Mouse (Mus musculus): ENCODE measurements around the gene Guca1a. TPM values are rescaled to one million over a fixed set of nuclear protein-coding genes. Genes with fewer than 3 reads are reported as not detected.
A peak's percentile ranks its signal among the peaks of the same experiment; 100 is the strongest.

The Guca1a gene
- polyA plus RNA-seq, 1 experiment from 2014 or later: 6.7 TPM

- Histone ChIP-seq H3K27ac (replicated peaks) (no peak overlapping the region), H3K9me3 (ENCODE audit: control insufficient read depth, low read length) (no peaks in the 10 kb centered on the region), H3K9ac (ENCODE audit: low read length) (no peak overlapping the region), H3K4me1 (replicated peaks; ENCODE audit: control insufficient read depth, insufficient read depth) (no peaks in the 10 kb centered on the region), H3K36me3 (ENCODE audit: control insufficient read depth, insufficient read depth, low read length) (peaks cover 24% of the 10 kb centered on the region), H3K4me3 (ENCODE audit: low read depth, low read length) (no peak overlapping the region), H3K27me3 (ENCODE audit: control insufficient read depth, insufficient read depth, low read length) (no peaks in the 10 kb centered on the region), H3K4me2 (replicated peaks; ENCODE audit: low read depth) (no peak overlapping the region)
- TF ChIP-seq CTCF (IDR thresholded peaks at IDR 0.05; ENCODE audit: low read depth): no peak
- DNase-seq (ENCODE audit: low spot score): no peak
- ATAC-seq (ENCODE audit: low FRiP score, low TSS enrichment): no peak
- 84% methylated on average over 6 of the region's 6 CpGs for WGBS
Observed at GRCm38 (mm10) chr17:47373991-47374390, 26.4 kb downstream of the Guca1a start.

- Histone ChIP-seq H3K27me3 (ENCODE audit: control insufficient read depth, insufficient read depth, low read length) (no peaks in the 10 kb centered on the region), H3K36me3 (ENCODE audit: control insufficient read depth, insufficient read depth, low read length) (peaks cover 17% of the 10 kb centered on the region), H3K9ac (ENCODE audit: low read length) (no peak overlapping the region), H3K9me3 (ENCODE audit: control insufficient read depth, low read length) (no peaks in the 10 kb centered on the region), H3K27ac (replicated peaks) (no peak overlapping the region), H3K4me3 (ENCODE audit: low read depth, low read length) (no peak overlapping the region), H3K4me1 (replicated peaks; ENCODE audit: control insufficient read depth, insufficient read depth) (no peaks in the 10 kb centered on the region), H3K4me2 (replicated peaks; ENCODE audit: low read depth) (no peak overlapping the region)
- ATAC-seq (ENCODE audit: low FRiP score, low TSS enrichment) (peak; percentile 82), DNase-seq (ENCODE audit: low spot score) (peak; percentile 62)
- TF ChIP-seq CTCF (IDR thresholded peaks at IDR 0.05; ENCODE audit: low read depth) (peak; percentile 94), EP300 (optimal IDR thresholded peaks at IDR 0.05) (no peak)
- 6% methylated on average over 4 of the region's 4 CpGs for WGBS
Observed at GRCm38 (mm10) chr17:47371451-47371850, 28.9 kb downstream of the Guca1a start.

GRCm38 (mm10) chr17:47369087-47369443, 31.3 kb downstream of the Guca1a start:
- H3K27ac ChIP-seq (replicated peaks): peak overlapping the region; percentile 53

GRCm38 (mm10) chr17:47368401-47369086, 31.8 kb downstream of the Guca1a start, which contains the start of gene Mrps10:
Mrps10 (plus strand) TSS chr17:47368887.
- ATAC-seq (ENCODE audit: low FRiP score, low TSS enrichment): peak; percentile 85
- Histone ChIP-seq H3K4me2 (replicated peaks; ENCODE audit: low read depth) (peak within 1 kb of the TSS; percentile 84), H3K9ac (ENCODE audit: low read length) (peak within 1 kb of the TSS; percentile 71)

More at GRCm38 (mm10) chr17:47369087-47369443, 31.3 kb downstream of the Guca1a start:
- peak overlapping the region; percentile 71 for H3K9ac ChIP-seq (ENCODE audit: low read length)
- peak; percentile 36 for ATAC-seq (ENCODE audit: low FRiP score, low TSS enrichment)
- peak overlapping the region; percentile 75 for H3K4me3 ChIP-seq (ENCODE audit: low read depth, low read length)
- H3K36me3 ChIP-seq (ENCODE audit: control insufficient read depth, insufficient read depth, low read length): peaks cover 8% of the 10 kb centered on the region; the same call in 1 of the 2 replicates
- 2% methylated on average over 20 of the region's 20 CpGs for WGBS
- no peaks in the 10 kb centered on the region for H3K9me3 ChIP-seq (ENCODE audit: control insufficient read depth, low read length)
- no peak for DNase-seq (ENCODE audit: low spot score)
- peak overlapping the region; percentile 84 for H3K4me2 ChIP-seq (replicated peaks; ENCODE audit: low read depth)
- H3K27me3 ChIP-seq (ENCODE audit: control insufficient read depth, insufficient read depth, low read length): no peaks in the 10 kb centered on the region
- no peaks in the 10 kb centered on the region for H3K4me1 ChIP-seq (replicated peaks; ENCODE audit: control insufficient read depth, insufficient read depth)
- no peak for TF ChIP-seq CTCF (IDR thresholded peaks at IDR 0.05; ENCODE audit: low read depth)
- TF ChIP-seq EP300 (optimal IDR thresholded peaks at IDR 0.05): no peak

GRCm38 (mm10) chr17:47361343-47361742, 39.0 kb downstream of the Guca1a start:
- DNase-seq (ENCODE audit: low spot score): no peak
- H3K36me3 ChIP-seq (ENCODE audit: control insufficient read depth, insufficient read depth, low read length): peaks cover 2% of the 10 kb centered on the region
- TF ChIP-seq CTCF (IDR thresholded peaks at IDR 0.05; ENCODE audit: low read depth): no peak
- no peak for TF ChIP-seq EP300 (optimal IDR thresholded peaks at IDR 0.05)
- H3K9me3 ChIP-seq (ENCODE audit: control insufficient read depth, low read length): no peaks in the 10 kb centered on the region
- no peaks in the 10 kb centered on the region for H3K27me3 ChIP-seq (ENCODE audit: control insufficient read depth, insufficient read depth, low read length)
- 80% methylated on average over 11 of the region's 11 CpGs for WGBS
- no peak overlapping the region for H3K4me3 ChIP-seq (ENCODE audit: low read depth, low read length)
- H3K4me2 ChIP-seq (replicated peaks; ENCODE audit: low read depth): no peak overlapping the region
- no peak overlapping the region for H3K27ac ChIP-seq (replicated peaks)
- no peak for ATAC-seq (ENCODE audit: low FRiP score, low TSS enrichment)
- H3K4me1 ChIP-seq (replicated peaks; ENCODE audit: control insufficient read depth, insufficient read depth): no peaks in the 10 kb centered on the region
- no peak overlapping the region for H3K9ac ChIP-seq (ENCODE audit: low read length)

More at GRCm38 (mm10) chr17:47368401-47369086, 31.8 kb downstream of the Guca1a start, which contains the start of gene Mrps10:
- Histone ChIP-seq H3K4me1 (replicated peaks; ENCODE audit: control insufficient read depth, insufficient read depth) (no peaks in the 10 kb centered on the region), H3K36me3 (ENCODE audit: control insufficient read depth, insufficient read depth, low read length) (0 out of 2 replicates have a peak, but pooled peaks cover 6% of the 10 kb centered on the region), H3K9me3 (ENCODE audit: control insufficient read depth, low read length) (no peaks in the 10 kb centered on the region), H3K27ac (replicated peaks) (peak within 1 kb of the TSS; percentile 53), H3K27me3 (ENCODE audit: control insufficient read depth, insufficient read depth, low read length) (no peaks in the 10 kb centered on the region), H3K4me3 (ENCODE audit: low read depth, low read length) (peak within 1 kb of the TSS; percentile 75)
- no peak for TF ChIP-seq EP300 (optimal IDR thresholded peaks at IDR 0.05)
- TF ChIP-seq CTCF (IDR thresholded peaks at IDR 0.05; ENCODE audit: low read depth): peak; percentile 12; the same call in 1 of the 2 replicates
- DNase-seq (ENCODE audit: low spot score): peak; percentile 89
- WGBS: 3% methylated on average over 35 of the region's 35 CpGs

- no peak overlapping the region for H3K9ac ChIP-seq (ENCODE audit: low read length)
- no peak for TF ChIP-seq EP300 (optimal IDR thresholded peaks at IDR 0.05)
- peak; percentile 74 for TF ChIP-seq CTCF (IDR thresholded peaks at IDR 0.05; ENCODE audit: low read depth)
- no peaks in the 10 kb centered on the region for H3K4me1 ChIP-seq (replicated peaks; ENCODE audit: control insufficient read depth, insufficient read depth)
- no peaks in the 10 kb centered on the region for H3K9me3 ChIP-seq (ENCODE audit: control insufficient read depth, low read length)
- peak; percentile 70 for DNase-seq (ENCODE audit: low spot score)
- H3K4me3 ChIP-seq (ENCODE audit: low read depth, low read length): no peak overlapping the region
- no peaks in the 10 kb centered on the region for H3K27me3 ChIP-seq (ENCODE audit: control insufficient read depth, insufficient read depth, low read length)
- no peak; the same call in 1 of the 2 replicates for ATAC-seq (ENCODE audit: low FRiP score, low TSS enrichment)
- H3K4me2 ChIP-seq (replicated peaks; ENCODE audit: low read depth): no peak overlapping the region
- H3K36me3 ChIP-seq (ENCODE audit: control insufficient read depth, insufficient read depth, low read length): peaks cover 8% of the 10 kb centered on the region
- H3K27ac ChIP-seq (replicated peaks): no peak overlapping the region
- WGBS: 50% methylated on average over 6 of the region's 6 CpGs
Observed at GRCm38 (mm10) chr17:47359964-47360363, 40.4 kb downstream of the Guca1a start.

Measured in stomach, postnatal 0 days (tissue).